Mouse (Mus musculus) lung, adult 2 months (tissue): ENCODE results near the gene Hist2h2ac.

Source experiments
- CTCF ChIP-seq: fragments of 200-500 bp; IDR thresholded peaks from 2 replicates; pipeline ENCODE4 v1.5.1; 2011; ENCODE audit warnings: mild to moderate bottlenecking, low read length, control low read depth; ENCODE audit not compliant: insufficient read depth
- POLR2A ChIP-seq: fragments of 200-500 bp; IDR thresholded peaks from 2 replicates; pipeline ENCODE4 v1.6.1; 2011; ENCODE audit warnings: low read depth, mild to moderate bottlenecking, control low read depth, low read length, borderline replicate concordance; ENCODE audit errors: extremely low read depth

DNA sequence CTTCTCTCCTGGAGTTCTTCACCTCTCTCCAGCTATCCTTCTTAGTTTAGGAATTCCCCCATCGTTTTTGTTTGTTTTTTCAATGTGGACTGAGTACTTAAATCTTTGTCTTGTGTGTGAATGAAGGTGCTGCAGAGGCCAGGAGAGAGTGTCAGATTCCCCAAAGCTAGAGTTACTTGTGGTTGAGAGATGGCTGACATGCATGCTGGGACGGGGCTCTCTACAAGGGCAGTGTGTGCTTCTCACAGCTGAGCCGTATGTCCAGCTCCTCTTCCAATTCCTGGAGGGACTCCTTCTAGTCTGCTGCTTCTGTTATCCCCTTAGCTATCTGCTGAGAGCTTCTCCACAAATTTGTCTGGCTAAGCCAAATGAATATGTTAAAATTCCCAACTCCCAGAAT lies 15.2 kb upstream of the Hist2h2ac start:
- TF ChIP-seq POLR2A: no peak
- TF ChIP-seq CTCF: no peak
